Mouse (Mus musculus) small intestine, adult 2 months (tissue): ENCODE measurements around the gene Ccdc157.

Experiments used
- CTCF ChIP-seq: fragments of 200-500 bp; IDR thresholded peaks from 2 replicates; pipeline ENCODE4 v1.5.1; 2012; ENCODE audit warnings: low read depth, mild to moderate bottlenecking, control low read depth, inconsistent platforms, low read length, moderate library complexity, mixed read lengths; ENCODE audit not compliant: insufficient replicate concordance, insufficient read length; ENCODE audit errors: extremely low read depth
- POLR2A ChIP-seq: fragments of 200-500 bp; IDR thresholded peaks from 2 replicates; pipeline ENCODE4 v1.6.1; 2012; ENCODE audit warnings: low read depth, mild to moderate bottlenecking, control low read depth, inconsistent platforms, low read length, moderate library complexity

GRCm38 (mm10) chr11:4155641-4156040 is 4.5 kb downstream of the Ccdc157 start:
- TF ChIP-seq CTCF, result no peak
- TF ChIP-seq POLR2A, result no peak
